Mouse (Mus musculus): ENCODE measurements around the gene Nagpa. TPM values are rescaled to one million over a fixed set of nuclear protein-coding genes. Genes with fewer than 3 reads are reported as not detected.

Nagpa gene
- polyA plus RNA-seq, 1 experiment from 2014 or later, result 11.9 TPM

DNA sequence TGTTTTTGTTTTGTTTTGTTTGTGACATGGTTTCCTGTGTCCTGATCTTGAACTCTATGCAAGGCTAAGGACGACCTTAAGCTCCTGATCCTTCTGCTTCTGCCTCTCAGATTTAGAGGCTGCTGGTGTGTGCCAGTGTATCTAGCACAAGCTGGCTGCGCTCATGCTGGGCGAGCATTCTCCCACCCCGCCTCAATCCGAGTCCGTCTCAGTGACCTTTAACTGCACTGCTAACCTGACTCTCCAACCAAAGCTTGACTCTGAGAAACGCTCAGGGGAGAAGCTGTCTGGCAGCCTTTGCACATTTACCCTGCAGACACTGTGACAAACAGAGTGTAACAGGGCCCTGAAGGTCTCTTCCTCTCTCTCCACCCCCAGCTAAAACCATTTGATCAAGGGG lies 18.1 kb downstream of the Nagpa start:
- H3K4me3 ChIP-seq, result no peak overlapping the region
- H3K9ac ChIP-seq, result no peak overlapping the region
- WGBS, result 58% methylated on average over 7 of the region's 7 CpGs
- 0 out of 2 replicates have a peak, but pooled peaks cover 8% of the 10 kb centered on the region for H3K27me3 ChIP-seq
- no peak overlapping the region for H3K27ac ChIP-seq (replicated peaks)
- no peak overlapping the region for H3K4me2 ChIP-seq
- no peaks in the 10 kb centered on the region for H3K9me3 ChIP-seq
- no peaks in the 10 kb centered on the region for H3K4me1 ChIP-seq (replicated peaks)
- ATAC-seq (ENCODE audit: low read depth), result no peak
- no peaks in the 10 kb centered on the region for H3K36me3 ChIP-seq

DNA sequence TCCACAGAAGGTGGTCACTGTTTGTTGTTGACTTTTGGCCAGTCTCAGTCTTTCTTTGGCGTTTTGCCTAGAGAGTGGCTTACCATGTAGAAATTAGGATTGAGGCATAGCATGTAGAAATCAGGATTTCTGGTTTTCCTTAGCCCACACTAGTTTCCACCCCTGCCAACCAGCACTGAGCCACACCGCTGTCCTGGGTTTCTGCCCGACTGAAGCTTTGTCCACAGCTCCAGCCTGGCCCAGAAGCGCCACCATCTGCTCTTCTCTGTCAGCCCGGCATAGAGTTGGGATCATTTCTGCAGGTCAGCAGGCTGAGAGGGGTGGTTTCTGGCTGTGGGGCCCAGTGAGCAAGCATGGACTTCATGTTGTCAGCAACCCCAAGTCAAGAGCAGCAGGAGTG lies 18.9 kb downstream of the Nagpa start:
- Histone ChIP-seq H3K36me3 (no peaks in the 10 kb centered on the region), H3K4me3 (no peak overlapping the region), H3K27ac (replicated peaks) (no peak overlapping the region), H3K9me3 (no peaks in the 10 kb centered on the region), H3K4me1 (replicated peaks) (no peaks in the 10 kb centered on the region), H3K4me2 (no peak overlapping the region), H3K9ac (no peak overlapping the region), H3K27me3 (0 out of 2 replicates have a peak, but pooled peaks cover 8% of the 10 kb centered on the region)
- ATAC-seq (ENCODE audit: low read depth), result no peak
- 94% methylated on average over 5 of the region's 5 CpGs for WGBS

DNA sequence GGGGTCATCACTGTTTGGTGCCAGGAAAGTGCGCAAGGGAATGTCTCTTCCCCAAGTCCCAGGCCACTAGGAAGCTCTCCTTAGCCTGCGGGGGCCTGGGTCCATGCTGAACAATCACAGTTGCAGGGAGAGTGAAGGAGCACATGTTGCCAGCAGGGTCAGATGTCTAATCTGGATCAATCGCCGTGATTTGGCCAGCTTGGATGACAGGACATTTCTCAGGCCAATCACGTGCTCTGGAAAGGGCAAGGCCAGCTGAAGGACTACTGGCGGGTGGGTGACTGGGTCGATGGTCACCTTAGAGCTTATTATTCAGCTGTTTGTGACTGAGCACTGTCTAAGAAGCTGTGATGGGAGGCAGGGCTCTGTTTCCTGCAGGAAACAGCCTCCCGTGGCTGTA lies 19.7 kb downstream of the Nagpa start:
- H3K4me2 ChIP-seq, result no peak overlapping the region
- H3K9ac ChIP-seq, result no peak overlapping the region
- H3K4me3 ChIP-seq, result no peak overlapping the region
- no peak overlapping the region for H3K27ac ChIP-seq (replicated peaks)
- ATAC-seq (ENCODE audit: low read depth), result no peak
- 0 out of 2 replicates have a peak, but pooled peaks cover 3% of the 10 kb centered on the region for H3K27me3 ChIP-seq
- H3K36me3 ChIP-seq, result no peaks in the 10 kb centered on the region
- 77% methylated on average over 8 of the region's 8 CpGs for WGBS
- no peaks in the 10 kb centered on the region for H3K4me1 ChIP-seq (replicated peaks)
- H3K9me3 ChIP-seq, result no peaks in the 10 kb centered on the region

DNA sequence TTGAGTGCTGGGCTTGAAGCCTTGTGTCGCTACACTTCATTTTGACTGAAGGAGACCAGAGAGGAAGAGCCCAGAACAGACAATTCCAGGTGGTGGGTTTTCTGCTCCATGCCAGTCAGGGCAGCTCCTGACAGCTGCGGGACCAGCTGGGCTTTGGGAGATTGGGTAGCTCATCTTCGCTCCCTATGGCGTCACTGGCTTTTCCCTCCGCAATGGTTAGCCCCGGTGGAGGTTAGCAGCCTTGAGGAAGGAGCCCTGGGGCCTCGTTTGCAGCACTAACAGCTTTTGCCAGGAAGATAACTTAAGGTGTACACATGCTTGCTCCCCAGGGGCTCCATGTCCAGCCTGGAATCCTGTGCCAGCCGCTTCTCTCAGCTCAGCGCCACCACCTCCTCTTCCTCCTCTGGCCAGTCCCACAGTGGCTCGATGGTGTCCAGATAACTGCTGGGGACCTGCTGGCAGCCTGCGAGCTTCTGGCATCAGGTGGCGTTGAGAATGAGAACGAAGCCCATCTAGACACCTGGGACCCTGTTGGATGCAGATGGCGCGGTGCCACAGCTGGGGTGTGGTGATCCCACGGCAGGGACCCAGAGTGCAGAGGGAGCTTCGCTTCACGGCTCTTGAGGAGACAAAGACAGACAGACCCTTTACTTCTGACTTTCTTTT lies 20.4 kb downstream of the Nagpa start:
- 81% methylated on average over 18 of the region's 18 CpGs for WGBS
- H3K4me3 ChIP-seq, result no peak overlapping the region
- H3K9me3 ChIP-seq, result no peaks in the 10 kb centered on the region
- H3K27ac ChIP-seq (replicated peaks), result no peak overlapping the region
- H3K4me1 ChIP-seq (replicated peaks), result no peaks in the 10 kb centered on the region
- H3K9ac ChIP-seq, result no peak overlapping the region
- no peaks in the 10 kb centered on the region for H3K36me3 ChIP-seq
- H3K27me3 ChIP-seq, result 0 out of 2 replicates have a peak, but pooled peaks cover 3% of the 10 kb centered on the region
- H3K4me2 ChIP-seq, result no peak overlapping the region
- ATAC-seq (ENCODE audit: low read depth), result no peak

DNA sequence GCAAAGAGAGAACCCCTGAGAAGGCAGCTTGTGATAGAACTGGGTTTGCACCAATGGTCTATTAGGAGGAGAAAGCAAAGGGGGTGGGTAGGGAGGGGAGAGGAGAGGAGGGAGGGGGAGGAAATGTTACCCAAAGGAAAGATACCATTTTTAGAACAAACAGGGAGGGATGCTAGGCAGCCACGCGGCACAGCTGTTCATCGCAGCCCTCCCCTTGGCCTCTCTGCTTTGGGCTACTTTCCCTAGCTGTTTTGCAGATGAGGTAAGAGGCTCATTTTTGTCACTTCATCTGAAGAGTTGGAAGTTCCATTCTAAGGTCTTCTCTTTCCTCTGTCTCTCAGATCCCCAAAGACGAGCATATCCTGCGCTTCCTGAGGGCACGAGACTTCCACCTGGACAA lies 31.2 kb downstream of the Nagpa start:
- Histone ChIP-seq H3K4me3 (no peak overlapping the region), H3K27me3 (no peaks in the 10 kb centered on the region), H3K4me2 (no peak overlapping the region), H3K4me1 (replicated peaks) (no peaks in the 10 kb centered on the region), H3K9ac (no peak overlapping the region), H3K27ac (replicated peaks) (no peak overlapping the region), H3K9me3 (no peaks in the 10 kb centered on the region), H3K36me3 (no peaks in the 10 kb centered on the region)
- no peak for ATAC-seq (ENCODE audit: low read depth)
- WGBS, result 94% methylated on average over 6 of the region's 6 CpGs

DNA sequence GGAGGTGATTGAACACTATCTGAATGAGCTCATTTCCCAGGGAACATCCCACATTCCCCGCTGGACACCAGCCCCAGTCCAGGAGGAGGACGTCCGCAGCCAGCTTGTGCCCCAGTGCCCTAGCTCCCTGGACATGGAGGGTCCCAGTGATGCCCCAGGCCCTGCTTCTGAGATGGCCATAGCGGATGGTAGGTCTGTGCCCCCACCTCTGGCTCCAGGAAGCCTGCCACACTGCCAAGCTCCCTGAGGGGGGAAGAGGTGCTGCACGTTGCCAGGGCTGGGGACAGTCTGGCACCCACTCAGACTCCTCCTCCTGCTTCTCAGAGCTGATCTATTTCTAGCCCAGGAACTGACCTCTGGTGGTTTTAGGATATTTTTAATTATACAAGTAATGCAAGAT lies 35.0 kb downstream of the Nagpa start:
- no peak overlapping the region for H3K4me3 ChIP-seq
- H3K4me2 ChIP-seq, result no peak overlapping the region
- H3K9me3 ChIP-seq, result no peaks in the 10 kb centered on the region
- 79% methylated on average over 5 of the region's 5 CpGs for WGBS
- no peak for ATAC-seq (ENCODE audit: low read depth)
- no peak overlapping the region for H3K27ac ChIP-seq (replicated peaks)
- no peaks in the 10 kb centered on the region for H3K27me3 ChIP-seq
- no peak overlapping the region for H3K9ac ChIP-seq
- no peaks in the 10 kb centered on the region for H3K36me3 ChIP-seq
- H3K4me1 ChIP-seq (replicated peaks), result no peaks in the 10 kb centered on the region

DNA sequence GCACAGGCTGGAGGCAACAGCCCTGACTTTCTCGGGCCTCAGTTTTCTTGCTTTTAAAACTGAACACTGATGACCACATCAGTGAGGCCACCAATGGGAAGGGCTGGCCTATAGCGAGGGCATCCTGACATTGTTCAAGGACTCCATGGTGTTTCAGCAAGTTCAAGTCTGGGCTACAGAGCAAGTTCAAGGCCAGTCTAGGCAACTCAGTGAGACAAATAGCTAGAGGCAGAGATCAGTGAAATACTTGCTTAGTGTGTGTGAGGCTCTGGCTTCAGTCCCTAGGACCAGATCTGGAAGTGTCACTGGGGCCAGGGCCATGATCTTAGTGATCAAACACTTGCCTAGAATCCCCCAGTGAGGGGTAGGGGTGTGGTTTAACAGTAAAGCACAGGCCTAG lies 35.8 kb downstream of the Nagpa start:
- no peak for ATAC-seq (ENCODE audit: low read depth)
- WGBS, result 77% methylated on average over 2 of the region's 2 CpGs
- Histone ChIP-seq H3K4me2 (no peak overlapping the region), H3K36me3 (no peaks in the 10 kb centered on the region), H3K4me3 (no peak overlapping the region), H3K4me1 (replicated peaks) (no peaks in the 10 kb centered on the region), H3K27me3 (no peaks in the 10 kb centered on the region), H3K9ac (no peak overlapping the region), H3K9me3 (no peaks in the 10 kb centered on the region), H3K27ac (replicated peaks) (no peak overlapping the region)

DNA sequence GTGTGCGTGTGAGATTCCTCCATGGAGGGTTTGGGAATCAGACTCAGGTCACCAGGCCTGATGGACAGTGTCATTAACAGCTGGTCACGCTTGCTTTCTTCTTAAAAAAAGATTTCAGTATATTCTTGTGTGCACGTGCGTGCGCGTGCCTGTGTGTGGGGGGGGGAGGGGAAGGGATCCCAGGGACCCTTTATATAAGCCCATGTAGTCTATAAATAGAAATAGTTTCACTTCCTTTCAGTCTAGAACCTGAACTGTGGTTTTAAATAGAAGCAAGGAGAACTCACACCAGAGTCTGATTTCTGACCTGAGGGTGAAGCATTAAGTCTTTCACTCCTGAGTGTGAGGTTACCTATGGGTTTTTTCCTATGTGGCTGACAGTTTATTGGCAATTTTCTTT lies 39.5 kb downstream of the Nagpa start:
- H3K4me1 ChIP-seq (replicated peaks), result peaks cover 7% of the 10 kb centered on the region; the same call in 1 of the 2 replicates
- no peak for ATAC-seq (ENCODE audit: low read depth)
- WGBS, result 66% methylated on average over 6 of the region's 6 CpGs
- H3K9me3 ChIP-seq, result no peaks in the 10 kb centered on the region
- no peak overlapping the region for H3K27ac ChIP-seq (replicated peaks)
- H3K4me2 ChIP-seq, result no peak overlapping the region
- H3K36me3 ChIP-seq, result no peaks in the 10 kb centered on the region
- H3K27me3 ChIP-seq, result peaks cover 4% of the 10 kb centered on the region
- no peak overlapping the region for H3K9ac ChIP-seq
- no peak overlapping the region for H3K4me3 ChIP-seq

DNA sequence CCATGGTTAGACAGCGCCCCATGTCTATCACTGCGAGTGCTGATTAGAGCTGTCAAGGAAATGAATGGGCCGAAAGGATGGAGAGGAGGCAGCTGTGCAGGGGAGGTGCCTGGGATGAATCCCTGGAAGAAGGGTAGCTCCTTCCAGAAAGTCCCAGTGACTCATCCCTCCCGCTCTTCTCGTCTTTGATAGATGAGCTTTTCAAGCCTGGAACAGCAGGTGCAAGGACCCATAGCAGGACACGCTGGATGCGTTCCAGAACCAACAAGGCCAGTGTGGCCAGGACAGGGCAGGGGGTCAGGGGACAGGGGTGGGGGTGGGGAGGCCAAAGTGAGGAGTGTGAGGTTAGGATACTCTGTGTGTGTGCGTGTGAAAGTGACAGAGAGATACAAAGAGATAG lies 44.6 kb downstream of the Nagpa start:
- H3K4me3 ChIP-seq, result no peak overlapping the region
- 78% methylated on average over 8 of the region's 8 CpGs for WGBS
- H3K4me1 ChIP-seq (replicated peaks), result peaks cover 7% of the 10 kb centered on the region
- no peak for ATAC-seq (ENCODE audit: low read depth)
- H3K9me3 ChIP-seq, result no peaks in the 10 kb centered on the region
- H3K27me3 ChIP-seq, result peaks cover 25% of the 10 kb centered on the region
- H3K4me2 ChIP-seq, result no peak overlapping the region
- no peak overlapping the region for H3K9ac ChIP-seq
- H3K27ac ChIP-seq (replicated peaks), result no peak overlapping the region
- no peaks in the 10 kb centered on the region for H3K36me3 ChIP-seq

DNA sequence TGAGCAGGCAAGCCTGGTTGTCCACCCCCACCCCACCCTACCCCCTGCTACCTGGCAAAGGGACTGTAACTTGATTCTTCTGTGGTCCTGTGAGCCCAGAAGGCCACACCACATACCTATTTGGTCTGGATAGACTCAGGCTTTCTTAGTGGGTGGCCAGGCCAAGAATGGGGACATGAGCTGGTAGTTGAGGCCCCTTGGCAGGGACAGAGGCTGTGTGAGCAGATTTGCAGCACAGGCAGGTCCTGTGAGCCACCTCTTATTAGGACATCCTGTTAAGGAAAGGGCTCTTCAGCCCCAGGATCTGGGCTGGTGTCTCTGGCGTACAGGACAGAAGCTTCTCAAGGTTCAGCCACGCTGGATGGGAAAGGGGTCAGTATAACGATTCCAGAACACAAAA lies 46.7 kb downstream of the Nagpa start:
- no peak for ATAC-seq (ENCODE audit: low read depth)
- WGBS, result 85% methylated on average over 3 of the region's 3 CpGs
- Histone ChIP-seq H3K9me3 (no peaks in the 10 kb centered on the region), H3K9ac (no peak overlapping the region), H3K27ac (replicated peaks) (no peak overlapping the region), H3K36me3 (no peaks in the 10 kb centered on the region), H3K4me1 (replicated peaks) (peaks cover 25% of the 10 kb centered on the region), H3K27me3 (peaks cover 25% of the 10 kb centered on the region), H3K4me2 (no peak overlapping the region), H3K4me3 (no peak overlapping the region)

DNA sequence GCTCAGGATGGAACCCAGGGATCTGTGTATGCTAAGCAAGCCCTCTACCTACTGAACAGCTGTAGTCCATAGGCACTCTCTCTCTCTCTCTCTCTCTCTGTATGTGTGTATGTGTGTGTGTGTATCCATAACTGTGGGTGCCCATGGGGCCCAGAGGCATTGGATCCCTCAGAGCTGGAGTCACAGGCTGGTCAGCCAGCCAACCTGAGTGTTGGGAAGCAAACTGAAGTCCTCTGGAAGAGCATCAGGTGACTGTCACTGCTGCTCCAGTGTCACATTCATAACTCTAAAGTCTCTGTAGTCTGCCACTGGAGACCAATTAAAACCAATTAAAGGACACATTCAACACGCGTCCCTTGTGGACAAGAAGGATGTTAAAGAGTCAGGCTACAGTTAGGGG lies 47.3 kb downstream of the Nagpa start:
- no peak overlapping the region for H3K4me2 ChIP-seq
- no peaks in the 10 kb centered on the region for H3K9me3 ChIP-seq
- no peak overlapping the region for H3K27ac ChIP-seq (replicated peaks)
- 54% methylated on average over 2 of the region's 2 CpGs for WGBS
- H3K4me3 ChIP-seq, result no peak overlapping the region
- ATAC-seq (ENCODE audit: low read depth), result no peak
- H3K4me1 ChIP-seq (replicated peaks), result peaks cover 25% of the 10 kb centered on the region
- H3K27me3 ChIP-seq, result peaks cover 25% of the 10 kb centered on the region
- no peaks in the 10 kb centered on the region for H3K36me3 ChIP-seq
- H3K9ac ChIP-seq, result no peak overlapping the region

DNA sequence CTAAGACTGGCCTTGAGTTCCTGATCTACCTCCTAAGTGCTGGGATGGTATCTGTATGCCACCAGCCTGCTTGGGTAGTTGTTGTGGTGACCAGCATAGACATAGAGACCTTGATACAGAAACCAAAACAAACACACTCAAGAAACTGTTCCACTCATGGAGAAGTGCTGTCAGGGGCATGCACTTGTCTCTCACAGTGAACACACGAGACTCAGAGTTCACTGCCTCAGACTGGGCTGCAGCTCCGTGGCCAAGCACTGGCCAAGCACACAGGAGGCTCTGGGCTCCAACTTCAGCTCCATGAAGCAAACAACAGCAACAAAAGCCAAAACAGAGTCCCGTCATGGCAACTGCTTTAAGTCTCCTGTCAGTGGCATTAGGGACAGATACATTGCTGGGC lies 48.8 kb downstream of the Nagpa start:
- no peaks in the 10 kb centered on the region for H3K36me3 ChIP-seq
- H3K4me3 ChIP-seq, result no peak overlapping the region
- peaks cover 19% of the 10 kb centered on the region for H3K4me1 ChIP-seq (replicated peaks)
- H3K9ac ChIP-seq, result no peak overlapping the region
- WGBS, result 70% methylated on average over 3 of the region's 3 CpGs
- H3K9me3 ChIP-seq, result no peaks in the 10 kb centered on the region
- H3K27ac ChIP-seq (replicated peaks), result no peak overlapping the region
- no peak overlapping the region for H3K4me2 ChIP-seq
- ATAC-seq (ENCODE audit: low read depth), result no peak
- peaks cover 37% of the 10 kb centered on the region for H3K27me3 ChIP-seq

DNA sequence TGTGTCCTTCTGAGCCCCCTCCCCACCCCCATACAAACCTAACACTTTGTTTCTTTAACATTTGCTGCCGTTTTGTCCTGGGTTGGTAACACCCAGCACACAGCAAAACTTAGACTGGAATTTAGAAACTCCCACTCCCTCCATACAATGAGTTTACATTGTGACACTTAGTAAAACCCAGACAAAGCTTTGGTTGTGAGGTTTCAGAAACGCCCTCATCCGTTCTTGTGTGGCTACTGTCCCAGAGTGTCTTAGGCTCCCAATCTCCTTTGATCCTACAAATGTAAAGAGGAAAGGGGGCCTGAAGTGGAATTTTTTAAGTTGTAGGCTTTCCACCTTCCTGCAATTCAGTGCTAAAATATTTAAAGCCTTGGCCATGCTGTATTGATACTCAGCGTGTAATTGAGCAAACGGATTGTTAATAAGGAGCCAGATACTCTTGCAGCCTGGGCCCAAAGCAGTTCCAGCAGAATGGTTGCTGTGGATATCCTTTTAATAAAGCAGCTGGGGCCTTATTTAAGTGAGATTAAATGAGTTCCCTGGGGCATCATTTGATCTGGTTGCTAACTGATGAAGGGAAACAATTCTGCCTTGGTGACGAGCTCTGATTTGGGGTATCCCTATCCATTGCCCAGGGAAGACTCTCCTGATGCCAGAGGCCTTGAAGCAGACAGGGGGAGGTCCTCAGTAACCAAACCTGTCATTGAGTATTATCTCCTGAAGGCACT lies 50.3 kb downstream of the Nagpa start:
- WGBS, result 28% methylated on average over 6 of the region's 6 CpGs
- peak; percentile 74 for ATAC-seq (ENCODE audit: low read depth)
- Histone ChIP-seq H3K9ac (no peak overlapping the region), H3K4me3 (no peak overlapping the region), H3K4me1 (replicated peaks) (peaks cover 19% of the 10 kb centered on the region), H3K36me3 (no peaks in the 10 kb centered on the region), H3K4me2 (no peak overlapping the region), H3K27ac (replicated peaks) (peak overlapping the region; percentile 42), H3K9me3 (no peaks in the 10 kb centered on the region), H3K27me3 (peaks cover 44% of the 10 kb centered on the region)
